Mouse (Mus musculus) stomach, postnatal 0 days (tissue): ENCODE measurements at regions not wholly inside any gene's neighbourhood (a gene's known extent, or its start where the extent isn't known, plus 50 kb on each side); places are given as distances from the start of the nearest gene placed in this dataset.

Source experiments
- CTCF ChIP-seq: IDR thresholded peaks from 2 replicates; pipeline ENCODE4 v1.5.1; 2016; ENCODE audit warnings: antibody characterized with exemption, low read depth, mild to moderate bottlenecking, moderate library complexity
- EP300 ChIP-seq: optimal IDR thresholded peaks from 2 replicates; pipeline ENCODE3; 2016; ENCODE audit warnings: antibody characterized with exemption

DNA sequence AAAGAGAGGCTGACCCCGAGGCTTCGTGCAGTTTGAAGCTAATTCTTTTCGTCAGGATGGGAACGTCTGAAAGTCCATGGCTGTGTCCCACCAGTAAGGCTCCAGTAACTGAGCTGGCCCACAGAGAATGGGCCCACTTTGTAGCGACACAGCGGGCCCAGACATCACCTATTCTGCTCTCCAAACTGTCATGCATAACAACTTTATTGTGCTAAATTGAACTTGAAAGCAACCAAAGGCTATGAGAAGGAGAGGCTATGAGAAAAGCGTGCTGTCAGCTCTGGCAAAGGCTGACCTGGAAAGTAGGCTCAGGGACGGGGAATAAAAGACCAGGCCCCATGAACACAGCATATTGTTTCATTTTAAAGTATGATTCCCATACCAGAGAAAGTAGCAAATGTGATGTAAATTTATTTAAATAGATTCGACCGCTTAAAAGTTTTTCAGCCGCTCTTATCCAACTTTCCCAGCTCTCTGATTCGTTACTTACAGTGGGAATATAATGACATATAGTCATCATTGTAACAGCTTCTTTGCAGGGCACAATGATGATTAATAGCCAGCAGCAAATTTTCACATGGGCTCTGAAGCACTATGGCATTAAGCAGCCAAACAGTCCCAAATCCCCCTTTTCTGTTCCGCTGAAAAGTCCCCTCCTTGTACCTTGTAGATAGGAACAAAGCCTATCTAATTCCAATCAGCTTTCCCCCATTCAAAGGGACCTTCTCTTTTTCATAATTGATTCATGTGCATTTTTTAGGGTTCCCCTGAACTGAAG is 337.1 kb upstream of the Tmem161b start:
- TF ChIP-seq CTCF: no peak
- no peak for TF ChIP-seq EP300
